Mouse (Mus musculus): ENCODE data around the gene Wipf2. TPM values are rescaled to one million over a fixed set of nuclear protein-coding genes. Genes with fewer than 3 reads are reported as not detected.

Wipf2 gene
- total RNA-seq, 2 experiments from 2014 or later = 4.4 to 26.9 TPM

GRCm38 (mm10) chr11:98952736-98953135, 89.3 kb downstream of the Wipf2 start:
- no peak for ATAC-seq (replicated peaks; ENCODE audit: low FRiP score, low TSS enrichment, poor library complexity, severe bottlenecking)

DNA sequence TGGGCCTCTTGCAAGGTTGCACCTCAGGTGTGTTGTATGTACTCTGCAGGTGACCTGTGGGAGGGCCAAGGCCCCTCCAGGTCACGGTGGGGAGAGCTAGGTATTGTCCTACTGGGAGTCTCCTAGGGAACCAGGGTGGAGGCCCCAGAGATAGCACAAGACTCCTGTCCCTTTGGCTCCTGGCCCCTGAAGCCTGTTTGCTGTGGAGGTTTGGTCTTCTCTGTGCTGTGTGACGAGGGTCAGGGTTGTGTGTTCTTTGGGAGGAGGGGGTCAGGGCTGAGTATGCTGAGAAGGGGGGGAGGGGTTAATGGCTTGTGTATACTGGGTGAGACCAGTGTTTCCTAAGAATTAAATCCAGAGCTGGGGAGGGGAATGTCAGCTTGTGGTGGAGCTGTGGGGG, 89.9 kb downstream of the Wipf2 start:
- ATAC-seq (replicated peaks; ENCODE audit: low FRiP score, low TSS enrichment, poor library complexity, severe bottlenecking) = no peak

GRCm38 (mm10) chr11:98953835-98954320, 90.4 kb downstream of the Wipf2 start:
- no peak for ATAC-seq (replicated peaks; ENCODE audit: low FRiP score, low TSS enrichment, poor library complexity, severe bottlenecking)

- ATAC-seq (replicated peaks; ENCODE audit: low FRiP score, low TSS enrichment, poor library complexity, severe bottlenecking) = 0 out of 2 replicates have a peak, but pooled peaks have one; percentile 24
These were observed 90.9 kb downstream of the Wipf2 start for GRCm38 (mm10) chr11:98954373-98954772.

Other genes with a start within 250 kb of the Wipf2 start
- gene Gm12355, start 238.0 kb upstream of the Wipf2 start, total RNA-seq (2014; fragmentation: Nextera tagmentation) = 1.1 TPM in 1 of 2 replicates, not detected in the other
- gene Gm12355, start 238.0 kb upstream of the Wipf2 start, total RNA-seq (2017) = 1.4 and 3.9 TPM in 2 replicates
- not detected in 2 replicates for gene Gsdma3, start 237.3 kb upstream of the Wipf2 start, total RNA-seq (2014; fragmentation: Nextera tagmentation)
- not detected in 2 replicates for gene Gsdma3, start 237.3 kb upstream of the Wipf2 start, total RNA-seq (2017)
- not detected in 2 replicates for gene Gsdma2, start 216.9 kb upstream of the Wipf2 start, total RNA-seq (2014; fragmentation: Nextera tagmentation)
- not detected in 2 replicates for gene Gsdma2, start 216.9 kb upstream of the Wipf2 start, total RNA-seq (2017)
- not detected in 2 replicates for gene Gsdma, start 199.3 kb upstream of the Wipf2 start, total RNA-seq (2014; fragmentation: Nextera tagmentation)
- 0.42 and 0.57 TPM in 2 replicates for gene Gsdma, start 199.3 kb upstream of the Wipf2 start, total RNA-seq (2017)
- 117 and 124 TPM in 2 replicates for gene Psmd3, start 181.1 kb upstream of the Wipf2 start, total RNA-seq (2014; fragmentation: Nextera tagmentation)
- gene Psmd3, start 181.1 kb upstream of the Wipf2 start, total RNA-seq (2017) = 84.5 and 117 TPM in 2 replicates
- not detected in 2 replicates for gene Csf3, start 162.4 kb upstream of the Wipf2 start, total RNA-seq (2014; fragmentation: Nextera tagmentation)
- not detected in 2 replicates for gene Csf3, start 162.4 kb upstream of the Wipf2 start, total RNA-seq (2017)
- gene Med24, start 134.2 kb upstream of the Wipf2 start, total RNA-seq (2014; fragmentation: Nextera tagmentation) = 62.2 and 78.6 TPM in 2 replicates
- gene Med24, start 134.2 kb upstream of the Wipf2 start, total RNA-seq (2017) = 30.1 and 42.7 TPM in 2 replicates
- gene Thra, start 123.0 kb upstream of the Wipf2 start, total RNA-seq (2014; fragmentation: Nextera tagmentation) = 47.5 and 51.0 TPM in 2 replicates
- gene Thra, start 123.0 kb upstream of the Wipf2 start, total RNA-seq (2017) = 20.4 and 23.3 TPM in 2 replicates
- 4.1 and 8.0 TPM in 2 replicates for gene Nr1d1, start 88.3 kb upstream of the Wipf2 start, total RNA-seq (2014; fragmentation: Nextera tagmentation)
- 0.34 and 1.3 TPM in 2 replicates for gene Nr1d1, start 88.3 kb upstream of the Wipf2 start, total RNA-seq (2017)
- 58.6 and 74.8 TPM in 2 replicates for gene Msl1, start 68.1 kb upstream of the Wipf2 start, total RNA-seq (2014; fragmentation: Nextera tagmentation)
- gene Msl1, start 68.1 kb upstream of the Wipf2 start, total RNA-seq (2017) = 57.8 and 68.3 TPM in 2 replicates
- 47.6 and 51.8 TPM in 2 replicates for gene Casc3, start 58.7 kb upstream of the Wipf2 start, total RNA-seq (2014; fragmentation: Nextera tagmentation)
- gene Casc3, start 58.7 kb upstream of the Wipf2 start, total RNA-seq (2017) = 37.4 and 53.5 TPM in 2 replicates
- 2.2 TPM in 1 of 2 replicates, not detected in the other for gene Rapgefl1, start 26.9 kb upstream of the Wipf2 start, total RNA-seq (2014; fragmentation: Nextera tagmentation)
- 1.7 TPM in 1 of 2 replicates, not detected in the other for gene Rapgefl1, start 26.9 kb upstream of the Wipf2 start, total RNA-seq (2017)
- 85.0 and 101 TPM in 2 replicates for gene Cdc6, start 44.2 kb downstream of the Wipf2 start, total RNA-seq (2014; fragmentation: Nextera tagmentation)
- 67.8 and 78.7 TPM in 2 replicates for gene Cdc6, start 44.2 kb downstream of the Wipf2 start, total RNA-seq (2017)
- 7.8 and 15.9 TPM in 2 replicates for gene Rara, start 64.2 kb downstream of the Wipf2 start, total RNA-seq (2014; fragmentation: Nextera tagmentation)
- 2.2 and 3.0 TPM in 2 replicates for gene Rara, start 64.2 kb downstream of the Wipf2 start, total RNA-seq (2017)
- not detected in 2 replicates for gene Gjd3, start 119.4 kb downstream of the Wipf2 start, total RNA-seq (2014; fragmentation: Nextera tagmentation)
- not detected in 2 replicates for gene Gjd3, start 119.4 kb downstream of the Wipf2 start, total RNA-seq (2017)
- gene Top2a, start 160.6 kb downstream of the Wipf2 start, total RNA-seq (2014; fragmentation: Nextera tagmentation) = 363 and 371 TPM in 2 replicates
- 444 and 492 TPM in 2 replicates for gene Top2a, start 160.6 kb downstream of the Wipf2 start, total RNA-seq (2017)
- 15.9 and 22.9 TPM in 2 replicates for gene Igfbp4, start 177.6 kb downstream of the Wipf2 start, total RNA-seq (2014; fragmentation: Nextera tagmentation)
- 23.5 and 68.2 TPM in 2 replicates for gene Igfbp4, start 177.6 kb downstream of the Wipf2 start, total RNA-seq (2017)
- gene Tns4, start 225.7 kb downstream of the Wipf2 start, total RNA-seq (2014; fragmentation: Nextera tagmentation) = not detected in 2 replicates
- gene Tns4, start 225.7 kb downstream of the Wipf2 start, total RNA-seq (2017) = not detected in 2 replicates